Mouse (Mus musculus) intestine, embryonic 14.5 days (tissue): ENCODE measurements around the gene Apoa2. TPM values are rescaled to one million over a fixed set of nuclear protein-coding genes. Genes with fewer than 3 reads are reported as not detected.

Experiments
- polyA plus RNA-seq: library from polyadenylated mRNA; unstranded; fragments of >200 nt; fragmentation: Nextera tagmentation; extraction: Ambion mirVana; gene quantifications from 2 replicates; pipeline ENCODE4 v1.2.1, GENCODE M21; 2014

The Apoa2 gene
- polyA plus RNA-seq, 1 experiment from 2014 or later = 2.5 TPM

Other genes starting within 250 kb of the Apoa2 start
- 1.1 and 1.2 TPM in 2 replicates for gene Fcgr2b, start 248.5 kb upstream of the Apoa2 start, polyA plus RNA-seq
- 1.0 and 1.1 TPM in 2 replicates for gene Fcgr4, start 206.1 kb upstream of the Apoa2 start, polyA plus RNA-seq
- gene Fcgr3, start 160.1 kb upstream of the Apoa2 start, polyA plus RNA-seq = 10.7 and 12.7 TPM in 2 replicates
- gene Cfap126, start 111.1 kb upstream of the Apoa2 start, polyA plus RNA-seq = 1.5 and 2.1 TPM in 2 replicates
- 341 and 347 TPM in 2 replicates for gene Sdhc, start 74.5 kb upstream of the Apoa2 start, polyA plus RNA-seq
- gene Mpz, start 74.3 kb upstream of the Apoa2 start, polyA plus RNA-seq = 0.48 and 0.49 TPM in 2 replicates
- 21.9 and 29.2 TPM in 2 replicates for gene Pcp4l1, start 28.8 kb upstream of the Apoa2 start, polyA plus RNA-seq
- 0.55 and 1.7 TPM in 2 replicates for gene Nr1i3, start 11.1 kb upstream of the Apoa2 start, polyA plus RNA-seq
- gene Tomm40l, start 2.5 kb upstream of the Apoa2 start, polyA plus RNA-seq = 27.2 and 31.5 TPM in 2 replicates
- gene Fcer1g, start 9.3 kb downstream of the Apoa2 start, polyA plus RNA-seq = 47.0 and 55.3 TPM in 2 replicates
- 5.0 and 6.1 TPM in 2 replicates for gene Adamts4, start 25.4 kb downstream of the Apoa2 start, polyA plus RNA-seq
- 247 and 258 TPM in 2 replicates for gene Ndufs2, start 26.3 kb downstream of the Apoa2 start, polyA plus RNA-seq
- gene B4galt3, start 45.3 kb downstream of the Apoa2 start, polyA plus RNA-seq = 65.5 and 68.4 TPM in 2 replicates
- 48.6 and 51.5 TPM in 2 replicates for gene Ppox, start 56.1 kb downstream of the Apoa2 start, polyA plus RNA-seq
- gene Usp21, start 62.9 kb downstream of the Apoa2 start, polyA plus RNA-seq = 63.0 and 68.1 TPM in 2 replicates
- gene Ufc1, start 70.0 kb downstream of the Apoa2 start, polyA plus RNA-seq = 105 and 114 TPM in 2 replicates
- gene Dedd, start 104.1 kb downstream of the Apoa2 start, polyA plus RNA-seq = 43.8 and 51.1 TPM in 2 replicates
- gene Nit1, start 120.6 kb downstream of the Apoa2 start, polyA plus RNA-seq = 31.1 and 34.6 TPM in 2 replicates
- 48.2 and 51.4 TPM in 2 replicates for gene Pfdn2, start 120.6 kb downstream of the Apoa2 start, polyA plus RNA-seq
- gene Klhdc9, start 135.7 kb downstream of the Apoa2 start, polyA plus RNA-seq = 1.5 and 1.7 TPM in 2 replicates
- 2.6 and 2.8 TPM in 2 replicates for gene Nectin4, start 145.0 kb downstream of the Apoa2 start, polyA plus RNA-seq
- 1.1 and 1.3 TPM in 2 replicates for gene Arhgap30, start 163.9 kb downstream of the Apoa2 start, polyA plus RNA-seq
- gene Usf1, start 186.3 kb downstream of the Apoa2 start, polyA plus RNA-seq = 73.7 and 83.4 TPM in 2 replicates
- 2.8 and 3.4 TPM in 2 replicates for gene Tstd1, start 193.8 kb downstream of the Apoa2 start, polyA plus RNA-seq
- 88.7 and 92.1 TPM in 2 replicates for gene F11r, start 212.5 kb downstream of the Apoa2 start, polyA plus RNA-seq